Mouse (Mus musculus) ES-E14 (cell line): ENCODE data around the gene Etnk1. TPM values are rescaled to one million over a fixed set of nuclear protein-coding genes. Genes with fewer than 3 reads are reported as not detected.

Source experiments
- DNase-seq: peaks from one replicate; pipeline ENCODE4 v3.0.0-alpha.2; 2013; ENCODE audit warnings: low read depth, low spot score
- H3K27ac ChIP-seq: 2 replicates; pipeline ENCODE4 v1.5.1; 2012; ENCODE audit warnings: low read depth, mild to moderate bottlenecking, low read length, moderate library complexity, mixed read lengths; ENCODE audit not compliant: poor library complexity, insufficient read depth, severe bottlenecking
- H3K36me3 ChIP-seq: 2 replicates; pipeline ENCODE4 v1.6.1; 2012; ENCODE audit warnings: mild to moderate bottlenecking, low read length, moderate library complexity, mixed read lengths; ENCODE audit not compliant: control insufficient read depth, poor library complexity, insufficient read depth, severe bottlenecking
- H3K4me1 ChIP-seq, 2 experiments: fragments of 150-350 bp in 1 of 2; sonication (generic) in 1 of 2; 2 replicates each; pipeline ENCODE4 v1.6.1; 2012; ENCODE audit warnings: low read length in 2 of 2, mild to moderate bottlenecking in 1 of 2, mixed read lengths in 1 of 2; ENCODE audit not compliant: control insufficient read depth in 2 of 2, insufficient read depth in 2 of 2, poor library complexity in 1 of 2
- H3K4me3 ChIP-seq, 2 experiments: fragments of 150-350 bp in 1 of 2; sonication (generic) in 1 of 2; 2 replicates each; pipeline ENCODE4 v1.5.1; 2012; ENCODE audit warnings: low read length in 2 of 2, low read depth in 1 of 2, mild to moderate bottlenecking in 1 of 2, mixed read lengths in 1 of 2; ENCODE audit not compliant: insufficient read depth in 1 of 2, poor library complexity in 1 of 2, severe bottlenecking in 1 of 2
- H3K9ac ChIP-seq: 2 replicates; pipeline ENCODE4 v1.6.1; 2012; ENCODE audit warnings: low read depth, mild to moderate bottlenecking, low read length, mixed read lengths; ENCODE audit not compliant: poor library complexity, insufficient read depth, severe bottlenecking
- H3K9me3 ChIP-seq: fragments of 150-350 bp; sonication (generic); 2 replicates; pipeline ENCODE4 v1.6.1; 2012; ENCODE audit warnings: low read depth, mild to moderate bottlenecking, low read length; ENCODE audit not compliant: control insufficient read depth, insufficient read depth
- CHD2 ChIP-seq: IDR thresholded peaks from 2 replicates; pipeline ENCODE4 v1.6.1; 2014; ENCODE audit warnings: mild to moderate bottlenecking, low read depth, low read length, inconsistent platforms
- HCFC1 ChIP-seq: IDR thresholded peaks from 2 replicates; pipeline ENCODE4 v1.6.1; 2012; ENCODE audit warnings: low read length, inconsistent platforms, borderline replicate concordance; ENCODE audit not compliant: insufficient read depth
- MAFK ChIP-seq: IDR thresholded peaks from 2 replicates; pipeline ENCODE4 v1.6.1; 2014; ENCODE audit warnings: mild to moderate bottlenecking, low read depth, low read length, inconsistent platforms; ENCODE audit not compliant: insufficient read depth
- ZC3H11A ChIP-seq: IDR thresholded peaks from 2 replicates; pipeline ENCODE4 v1.6.1; 2012; ENCODE audit warnings: low read depth, mild to moderate bottlenecking, inconsistent platforms, low read length, borderline replicate concordance
- ZNF384 ChIP-seq: IDR thresholded peaks from 2 replicates; pipeline ENCODE4 v1.6.1; 2012; ENCODE audit warnings: low read depth, low read length, inconsistent platforms
- in situ Hi-C, 2 experiments: fragments of 600-800 bp; cut with MboI; formaldehyde crosslinking; loops; one replicate each; pipeline ENCODE4 v1.15.1; 2025; ENCODE audit warnings: low sequenced_read_pairs in 2 of 2, inconsistent platforms in 1 of 2; ENCODE audit not compliant: unreplicated experiment in 2 of 2
- total RNA-seq: library from RNA; depleted of rRNA; stranded (reverse); fragments of 300-350 nt; gene quantifications from 2 replicates; pipeline ENCODE4 v1.2.3, GENCODE M21; 2012

The Etnk1 gene
- total RNA-seq, 1 experiment = 75.7 TPM

DNA sequence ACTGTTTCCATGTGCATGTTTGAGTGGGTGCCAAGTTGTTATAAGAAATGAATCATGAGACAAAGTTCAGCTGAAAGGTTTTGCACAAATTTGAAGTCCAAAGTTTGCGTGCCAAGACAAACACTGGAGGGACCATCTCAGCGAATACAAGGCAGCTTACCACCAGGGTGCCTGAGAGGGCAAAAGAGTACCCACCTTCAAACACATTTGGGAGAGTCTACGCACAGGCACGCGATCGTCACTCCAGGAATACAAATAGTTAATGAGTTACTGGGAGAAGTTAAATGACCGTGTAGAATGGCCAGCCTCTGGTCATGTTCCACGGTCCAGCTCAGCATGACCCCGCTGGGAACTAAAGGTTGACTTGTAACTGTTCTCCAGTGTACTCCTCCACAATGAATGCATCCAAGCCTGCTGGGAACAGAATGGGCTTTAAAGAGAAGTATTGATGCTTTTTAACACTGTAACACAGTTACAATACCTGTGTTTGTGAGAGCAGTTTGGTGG is 14.6 kb upstream of the Etnk1 start:
- Histone ChIP-seq H3K4me3 (no peak overlapping the region), H3K27ac (no peak overlapping the region), H3K36me3 (peaks cover 4% of the 10 kb centered on the region; the same call in 1 of the 2 replicates), H3K4me1 (peaks cover 28 to 31% of the 10 kb centered on the region in 2 experiments), H3K9ac (no peak overlapping the region), H3K9me3 (no peaks in the 10 kb centered on the region)
- DNase-seq = no peak
- in situ Hi-C loops = no loop called here
- no peak for TF ChIP-seq CHD2
- TF ChIP-seq MAFK = no peak
- no peak for TF ChIP-seq HCFC1
- TF ChIP-seq ZNF384 = no peak
- TF ChIP-seq ZC3H11A = no peak

DNA sequence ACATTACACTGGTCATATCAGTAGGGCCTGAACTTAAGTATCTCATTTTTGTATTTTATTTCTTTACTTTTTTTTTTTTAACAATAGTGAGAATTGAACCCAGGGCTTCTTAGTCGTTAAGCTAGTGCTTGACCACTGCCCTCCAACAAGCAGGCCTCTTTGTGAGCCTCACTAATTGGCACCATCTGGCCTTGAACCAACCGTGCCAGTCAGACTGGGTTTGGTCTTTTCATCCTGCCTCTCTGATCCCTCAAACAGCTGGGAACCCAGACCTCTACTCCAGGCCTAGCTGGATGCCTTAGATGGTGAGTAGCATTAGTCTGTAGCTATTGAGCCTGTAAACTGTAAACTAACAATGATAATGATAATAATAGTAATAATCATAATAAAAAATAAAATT is 13.9 kb upstream of the Etnk1 start:
- Histone ChIP-seq H3K4me1 (peaks cover 30 to 36% of the 10 kb centered on the region in 2 experiments), H3K36me3 (no peaks in the 10 kb centered on the region), H3K9ac (no peak overlapping the region), H3K9me3 (no peaks in the 10 kb centered on the region), H3K4me3 (no peak overlapping the region), H3K27ac (no peak overlapping the region)
- in situ Hi-C loops = no loop called here
- TF ChIP-seq MAFK (no peak), ZC3H11A (no peak), ZNF384 (no peak), HCFC1 (no peak), CHD2 (no peak)
- no peak for DNase-seq

DNA sequence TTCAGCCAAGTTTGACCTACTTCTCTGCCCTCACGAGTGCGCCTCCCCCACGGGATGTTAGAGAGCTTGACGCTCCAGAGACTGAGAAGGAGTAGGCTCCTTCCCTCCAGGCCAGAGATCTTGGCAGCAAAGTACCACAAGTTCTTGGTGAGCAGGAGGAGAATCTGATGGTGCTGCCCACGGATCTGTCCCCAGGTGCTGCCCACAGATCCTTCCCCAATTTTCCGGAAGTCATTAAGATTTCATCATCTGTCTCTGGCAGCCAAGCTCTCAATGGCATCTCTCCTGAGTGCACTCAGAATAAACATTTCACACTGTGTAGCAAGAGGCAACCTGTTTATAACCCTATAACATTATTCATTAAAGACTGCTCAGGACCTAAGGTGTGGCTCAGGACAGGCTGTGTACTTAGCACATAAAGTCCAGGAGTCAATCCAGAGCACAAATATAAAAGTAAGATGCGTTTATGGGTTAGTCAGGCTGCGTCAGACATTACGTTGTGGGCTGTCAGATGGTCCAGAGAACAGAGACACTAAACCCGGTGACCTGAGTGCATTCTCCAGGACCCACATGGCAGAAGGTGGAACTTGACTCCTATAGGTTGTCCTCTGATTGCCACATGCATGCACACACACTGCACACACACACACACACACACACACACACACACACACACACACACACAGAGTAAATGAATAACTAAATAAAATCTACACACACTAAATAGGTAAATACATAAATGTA is 13.1 kb upstream of the Etnk1 start:
- H3K27ac ChIP-seq = no peak overlapping the region
- H3K4me3 ChIP-seq = no peak overlapping the region
- no peak for DNase-seq
- H3K9me3 ChIP-seq = no peaks in the 10 kb centered on the region
- peaks cover 34 to 36% of the 10 kb centered on the region in 2 experiments for H3K4me1 ChIP-seq
- no peak overlapping the region for H3K9ac ChIP-seq
- in situ Hi-C loops = no loop called here
- TF ChIP-seq ZNF384 (no peak), CHD2 (no peak), MAFK (no peak), ZC3H11A (no peak), HCFC1 (no peak)
- no peaks in the 10 kb centered on the region for H3K36me3 ChIP-seq

DNA sequence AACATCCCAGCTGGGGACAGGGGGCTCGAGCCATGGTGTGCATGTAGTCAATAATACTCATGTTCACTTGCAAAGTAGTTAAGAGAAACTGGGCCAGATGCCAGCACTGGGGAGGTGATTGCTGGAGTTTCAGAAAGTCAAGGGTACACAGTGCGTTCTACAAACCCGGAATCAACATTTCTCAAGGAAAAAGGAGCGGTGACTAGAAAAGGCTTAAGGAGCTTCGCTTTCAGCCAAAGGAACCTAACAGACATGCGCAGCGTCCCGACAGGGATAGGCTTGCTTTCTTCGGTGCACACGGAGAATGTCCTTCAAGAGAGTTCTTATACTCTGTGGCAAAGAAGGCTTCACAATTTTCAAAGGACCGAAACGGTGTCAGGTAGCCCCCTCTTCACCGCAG is 12.1 kb upstream of the Etnk1 start:
- in situ Hi-C loops = no loop called here
- peak overlapping the region; percentile 54; the same call in 1 of the 2 replicates for H3K9ac ChIP-seq
- H3K9me3 ChIP-seq = no peaks in the 10 kb centered on the region
- H3K36me3 ChIP-seq = no peaks in the 10 kb centered on the region
- TF ChIP-seq CHD2 (no peak), MAFK (no peak), ZC3H11A (no peak), ZNF384 (no peak), HCFC1 (no peak)
- 0 out of 4 replicates have a peak overlapping the region, but pooled peaks of 1 of the 2 experiments have one; percentile 1 for H3K4me3 ChIP-seq
- no peak for DNase-seq
- peak overlapping the region; percentile 89 for H3K27ac ChIP-seq
- peaks cover 32 to 35% of the 10 kb centered on the region in 2 experiments for H3K4me1 ChIP-seq
